20 mouse cellular contexts compared by ENCODE assay signal in the genomic region with DNA sequence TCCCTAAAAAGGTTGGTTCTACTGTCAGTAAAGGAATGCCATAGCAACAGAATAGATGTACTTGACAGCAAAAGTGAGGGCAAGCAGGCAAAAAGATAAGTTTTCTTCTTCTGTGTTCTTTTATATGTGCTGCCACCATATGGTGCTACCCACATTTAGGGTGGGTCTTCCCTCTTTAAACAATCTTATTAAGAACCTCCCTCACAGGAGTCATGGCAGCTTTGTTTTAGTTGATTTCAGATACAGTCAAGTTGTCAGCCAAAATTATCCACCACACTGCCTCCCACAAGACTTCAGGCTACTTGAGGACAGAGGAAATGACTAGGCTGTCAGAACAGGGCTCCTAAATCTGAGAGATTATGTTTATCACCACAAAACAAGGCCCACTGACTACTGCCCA.
DNase-seq lines count a peak whose midpoint lies in the region; TF ChIP-seq lines count a peak whose summit lies in the region.
"Had no signal": no experiment of that assay in that cellular context is flagged by ENCODE, and none has a peak within 500 bp of the region (broad histone marks: within the 10 kb centered on the region; RNA-seq: fewer than 3 reads in every experiment).

No protein-coding gene starts in this region.

- intact Hi-C loops in left cerebral cortex, postnatal 4 days (cut with DNase I) = no loop called here
- intact Hi-C loops in gastrocnemius, adult 2 months (cut with DNase I) = no loop called here

- no peak for TF ChIP-seq CTCF in gastrocnemius, adult 2 months (IDR thresholded peaks at IDR 0.05)

- H3K27ac ChIP-seq in gastrocnemius, adult 2 months = no peak overlapping the region
- H3K27ac ChIP-seq: embryonic facial prominence, embryonic 10.5 days; forebrain, embryonic 13.5 days; heart, embryonic 10.5 days; hindbrain, embryonic 12.5 days had no signal

- DNase-seq in frontal cortex, postnatal 10 days (ENCODE audit: low spot score in 2 of 2) = peak; percentile 5 to 19
- DNase-seq in frontal cortex, postnatal 25 days (ENCODE audit: low spot score in 2 of 2) = no peak
- DNase-seq in left cerebral cortex, adult 9 months (ENCODE audit: low spot score in 2 of 2) = peak; percentile 4 to 10
- DNase-seq in left cerebral cortex, postnatal 4 days = no peak
- peak; percentile 19 to 53 for DNase-seq in right cerebral cortex, postnatal 10 days (ENCODE audit: low spot score in 2 of 2)
- no peak for DNase-seq in right cerebral cortex, postnatal 4 days
- no peak for DNase-seq in gastrocnemius, adult 2 months
- DNase-seq in adrenal gland, adult 18-20 months (ENCODE audit: low spot score in 2 of 2) = no peak
- DNase-seq: adrenal gland, postnatal 14 days; cerebellum, adult 2 months; cerebellum, postnatal 10 days; forebrain, postnatal 0 days; gastrocnemius, postnatal 10 days; heart, adult 18-20 months; heart, postnatal 10 days; heart, postnatal 4 days had no signal

- no peak overlapping the region for H3K4me3 ChIP-seq in gastrocnemius, adult 2 months
- H3K4me3 ChIP-seq: embryonic facial prominence, embryonic 10.5 days; forebrain, embryonic 13.5 days; heart, embryonic 10.5 days; hindbrain, embryonic 12.5 days had no signal

Comparison
In these comparisons a context has a peak if more than half of its experiments do, and no peak if none do; other contexts are left out.
1. DNase-seq: peak in frontal cortex, postnatal 10 days (2 of 2), left cerebral cortex, adult 9 months (2 of 2) and right cerebral cortex, postnatal 10 days (2 of 2); none in frontal cortex, postnatal 25 days (0 of 2), left cerebral cortex, postnatal 4 days (single experiment), right cerebral cortex, postnatal 4 days (single experiment), gastrocnemius, adult 2 months (single experiment) and adrenal gland, adult 18-20 months (0 of 2).